ENCODE assay signal across 10 mouse cellular contexts in genomic region chr19:10042816-10043215, GRCm38 (mm10). TPM values are rescaled to one million over a fixed set of nuclear protein-coding genes. Genes with fewer than 3 reads are reported as not detected.
DNase-seq lines count a peak whose midpoint lies in the region; ATAC-seq lines count a peak whose summit lies in the region.
"Had no signal": no experiment of that assay in that cellular context is flagged by ENCODE, and none has a peak within 500 bp of the region (broad histone marks: within the 10 kb centered on the region; RNA-seq: fewer than 3 reads in every experiment).

No protein-coding gene starts in this region.

- H3K4me1 ChIP-seq in heart, embryonic 13.5 days = peaks cover 94% of the 10 kb centered on the region
- H3K4me1 ChIP-seq in embryonic facial prominence, embryonic 14.5 days (ENCODE audit: control insufficient read depth, insufficient read depth, low read length) = peaks cover 16% of the 10 kb centered on the region
- H3K4me1 ChIP-seq in liver, embryonic 13.5 days (replicated peaks) = peaks cover 77% of the 10 kb centered on the region

- H3K4me2 ChIP-seq in heart, embryonic 13.5 days = peak overlapping the region; percentile 84
- peak overlapping the region; percentile 86 for H3K4me2 ChIP-seq in embryonic facial prominence, embryonic 14.5 days (ENCODE audit: low read depth, low read length)
- H3K4me2 ChIP-seq in liver, embryonic 13.5 days = peak overlapping the region; percentile 87

- no peaks in the 10 kb centered on the region for H3K9me3 ChIP-seq in heart, embryonic 13.5 days
- H3K9me3 ChIP-seq in embryonic facial prominence, embryonic 14.5 days (ENCODE audit: control insufficient read depth, low read length) = no peaks in the 10 kb centered on the region
- H3K9me3 ChIP-seq in liver, embryonic 13.5 days (replicated peaks) = no peaks in the 10 kb centered on the region

- peak overlapping the region; percentile 92 for H3K9ac ChIP-seq in heart, embryonic 13.5 days
- H3K9ac ChIP-seq in embryonic facial prominence, embryonic 14.5 days (ENCODE audit: low read depth, low read length) = no peak overlapping the region; the same call in 1 of the 2 replicates
- H3K9ac ChIP-seq in liver, embryonic 13.5 days = no peak overlapping the region

- peak overlapping the region; percentile 81 for H3K4me3 ChIP-seq in heart, embryonic 13.5 days
- no peak overlapping the region; the same call in 1 of the 2 replicates for H3K4me3 ChIP-seq in embryonic facial prominence, embryonic 14.5 days (ENCODE audit: low read depth, low read length)
- H3K4me3 ChIP-seq in liver, embryonic 13.5 days (replicated peaks) = peak overlapping the region; percentile 62

- H3K27ac ChIP-seq in heart, embryonic 13.5 days (replicated peaks) = peak overlapping the region; percentile 90
- no peak overlapping the region for H3K27ac ChIP-seq in embryonic facial prominence, embryonic 14.5 days (replicated peaks; ENCODE audit: low read depth, low read length)
- no peak overlapping the region for H3K27ac ChIP-seq in liver, embryonic 13.5 days

- ATAC-seq in heart, embryonic 13.5 days (ENCODE audit: extremely low read depth, insufficient number of reproducible peaks, low FRiP score, low TSS enrichment) = no peak
- ATAC-seq in embryonic facial prominence, embryonic 14.5 days (ENCODE audit: low read depth) = no peak
- no peak for ATAC-seq in liver, embryonic 13.5 days (ENCODE audit: low read depth)
- ATAC-seq in activated CD4-positive, CD25-positive, alpha-beta regulatory T cell, adult 4 months = no peak

- no peaks in the 10 kb centered on the region for H3K27me3 ChIP-seq in heart, embryonic 13.5 days (replicated peaks)
- H3K27me3 ChIP-seq in embryonic facial prominence, embryonic 14.5 days (replicated peaks; ENCODE audit: control insufficient read depth, insufficient read depth, low read length) = no peaks in the 10 kb centered on the region
- peaks cover 20% of the 10 kb centered on the region; the same call in 1 of the 2 replicates for H3K27me3 ChIP-seq in liver, embryonic 13.5 days

- no peak for DNase-seq in heart, adult 8-10 months (ENCODE audit: low spot score)
- DNase-seq in 3T3-L1 (ENCODE audit: low read depth, low spot score) = peak; percentile 80
- DNase-seq in embryonic facial prominence, embryonic 14.5 days (ENCODE audit: low spot score) = no peak
- no peak for DNase-seq in liver, embryonic 13.5 days
- no peak for DNase-seq in adrenal gland, postnatal 25 days
- no peak for DNase-seq in thymus, postnatal 0 days (ENCODE audit: low spot score)

- 66% methylated on average over 4 of the region's 4 CpGs for WGBS in heart, embryonic 13.5 days
- WGBS in embryonic facial prominence, embryonic 14.5 days = 83% methylated on average over 3 of the region's 4 CpGs
- 84% methylated on average over 4 of the region's 4 CpGs for WGBS in liver, embryonic 13.5 days (ENCODE audit: insufficient replicate concordance)

- peaks cover 17% of the 10 kb centered on the region for H3K36me3 ChIP-seq in heart, embryonic 13.5 days
- H3K36me3 ChIP-seq in embryonic facial prominence, embryonic 14.5 days (ENCODE audit: control insufficient read depth, insufficient read depth, low read length) = no peaks in the 10 kb centered on the region
- H3K36me3 ChIP-seq in liver, embryonic 13.5 days = peaks cover 11% of the 10 kb centered on the region

RNA-seq across cellular contexts. Expression of gene Fads3, which starts 1.4 kb away (rescaled TPM):
- polyA plus RNA-seq in heart, embryonic 13.5 days (2015; fragmentation: Nextera tagmentation; extraction: Ambion mirVana) = 39.4 and 41.9 TPM in 2 replicates
- total RNA-seq in heart, adult 8-10 months (2022) = 10 to 100 TPM; 34.9 to 43.8 (median 37.4) TPM
- polyA plus RNA-seq in embryonic facial prominence, embryonic 14.5 days (2014; fragmentation: Nextera tagmentation; extraction: Ambion mirVana) = 15.6 and 20.9 TPM in 2 replicates
- 5.3 and 7.3 TPM in 2 replicates for polyA plus RNA-seq in liver, embryonic 13.5 days (2015; fragmentation: Nextera tagmentation; extraction: Ambion mirVana)
- total RNA-seq in adrenal gland, postnatal 25 days (2021) = 9.5 and 15.1 TPM in 2 replicates
- 1.2 and 1.6 TPM in 2 replicates for polyA plus RNA-seq in thymus, postnatal 0 days (2015; fragmentation: Nextera tagmentation; extraction: Ambion mirVana)
- not detected for polyA plus RNA-seq in activated CD4-positive, CD25-positive, alpha-beta regulatory T cell, adult 4 months (2017; shearing (Covaris generic))

RNA-seq across cellular contexts. Expression of gene Rab3il1, which starts 41.3 kb away (rescaled TPM):
- 32.5 and 36.7 TPM in 2 replicates for polyA plus RNA-seq in heart, embryonic 13.5 days (2015; fragmentation: Nextera tagmentation; extraction: Ambion mirVana)
- total RNA-seq in heart, adult 8-10 months (2022) = 1 to 10 TPM; 6.3 to 8.1 (median 7.5) TPM
- 48.1 and 54.4 TPM in 2 replicates for polyA plus RNA-seq in embryonic facial prominence, embryonic 14.5 days (2014; fragmentation: Nextera tagmentation; extraction: Ambion mirVana)
- polyA plus RNA-seq in liver, embryonic 13.5 days (2015; fragmentation: Nextera tagmentation; extraction: Ambion mirVana) = 196 and 207 TPM in 2 replicates
- total RNA-seq in adrenal gland, postnatal 25 days (2021) = 3.5 and 5.8 TPM in 2 replicates
- polyA plus RNA-seq in thymus, postnatal 0 days (2015; fragmentation: Nextera tagmentation; extraction: Ambion mirVana) = 12.6 and 13.3 TPM in 2 replicates
- 1 to 10 TPM in 1 of 2 experiments, not detected in 1; 1.2 TPM for polyA plus RNA-seq in activated CD4-positive, CD25-positive, alpha-beta regulatory T cell, adult 4 months (2017; shearing (Covaris generic))

RNA-seq across cellular contexts. Expression of gene Best1, which starts 41.4 kb away (rescaled TPM):
- polyA plus RNA-seq in heart, embryonic 13.5 days (2015; fragmentation: Nextera tagmentation; extraction: Ambion mirVana) = 0.23 and 0.27 TPM in 2 replicates
- total RNA-seq in heart, adult 8-10 months (2022) = under 1 TPM in 2 of 4 experiments, not detected in 2; 0.14 to 0.65 TPM
- 1.5 and 2.2 TPM in 2 replicates for polyA plus RNA-seq in embryonic facial prominence, embryonic 14.5 days (2014; fragmentation: Nextera tagmentation; extraction: Ambion mirVana)
- 0.17 and 0.20 TPM in 2 replicates for polyA plus RNA-seq in liver, embryonic 13.5 days (2015; fragmentation: Nextera tagmentation; extraction: Ambion mirVana)
- 0.97 TPM in 1 of 2 replicates, not detected in the other for total RNA-seq in adrenal gland, postnatal 25 days (2021)
- 0.39 and 0.54 TPM in 2 replicates for polyA plus RNA-seq in thymus, postnatal 0 days (2015; fragmentation: Nextera tagmentation; extraction: Ambion mirVana)
- polyA plus RNA-seq in activated CD4-positive, CD25-positive, alpha-beta regulatory T cell, adult 4 months (2017; shearing (Covaris generic)) = not detected
- total RNA-seq: hematopoietic stem cell, adult 5-6 weeks; megakaryocyte-erythroid progenitor cell, adult 5-6 weeks had no signal

RNA-seq across cellular contexts. Expression of gene Fads2, which starts 58.7 kb away (rescaled TPM):
- 47.1 and 50.3 TPM in 2 replicates for polyA plus RNA-seq in heart, embryonic 13.5 days (2015; fragmentation: Nextera tagmentation; extraction: Ambion mirVana)
- total RNA-seq in heart, adult 8-10 months (2022) = 1 to 10 TPM; 4.6 to 6.0 (median 5.1) TPM
- 23.4 and 28.4 TPM in 2 replicates for polyA plus RNA-seq in embryonic facial prominence, embryonic 14.5 days (2014; fragmentation: Nextera tagmentation; extraction: Ambion mirVana)
- 66.8 and 76.0 TPM in 2 replicates for polyA plus RNA-seq in liver, embryonic 13.5 days (2015; fragmentation: Nextera tagmentation; extraction: Ambion mirVana)
- total RNA-seq in adrenal gland, postnatal 25 days (2021) = 1,800 and 1,888 TPM in 2 replicates
- polyA plus RNA-seq in thymus, postnatal 0 days (2015; fragmentation: Nextera tagmentation; extraction: Ambion mirVana) = 27.7 and 29.0 TPM in 2 replicates
- polyA plus RNA-seq in activated CD4-positive, CD25-positive, alpha-beta regulatory T cell, adult 4 months (2017; shearing (Covaris generic)) = under 1 TPM; 0.19 to 0.29 TPM
